Comparison of ENCODE assay signal across 11 mouse cellular contexts in genomic region chr16:24218162-24218849, GRCm38 (mm10).
DNase-seq lines count a peak whose midpoint lies in the region; ATAC-seq and TF ChIP-seq lines count a peak whose summit lies in the region.
"Had no signal": no experiment of that assay in that cellular context is flagged by ENCODE, and none has a peak within 500 bp of the region (broad histone marks: within the 10 kb centered on the region; RNA-seq: fewer than 3 reads in every experiment).

No protein-coding gene starts in this region.

- 44% methylated on average over 14 of the region's 14 CpGs for WGBS in neural tube, embryonic 11.5 days
- WGBS in embryonic facial prominence, embryonic 11.5 days = 33% methylated on average over 14 of the region's 14 CpGs
- WGBS in hindbrain, embryonic 16.5 days = 33% methylated on average over 14 of the region's 14 CpGs
- WGBS in midbrain, postnatal 0 days = 48% methylated on average over 14 of the region's 14 CpGs

- H3K9ac ChIP-seq in neural tube, embryonic 11.5 days (ENCODE audit: low read length) = no peak overlapping the region
- 0 out of 2 replicates have a peak overlapping the region, but pooled peaks have one; percentile 23 for H3K9ac ChIP-seq in embryonic facial prominence, embryonic 11.5 days (replicated peaks; ENCODE audit: low read length)
- H3K9ac ChIP-seq in hindbrain, embryonic 16.5 days (ENCODE audit: low read depth, low read length) = no peak overlapping the region
- no peak overlapping the region for H3K9ac ChIP-seq in midbrain, postnatal 0 days (replicated peaks; ENCODE audit: low read length, poor library complexity, severe bottlenecking)
- H3K9ac ChIP-seq: heart, embryonic 12.5 days; liver, embryonic 14.5 days had no signal

- DNase-seq in neural tube, embryonic 11.5 days (ENCODE audit: low spot score) = peak; percentile 25
- no peak for DNase-seq in neural tube, embryonic 10.5 days (ENCODE audit: extremely low spot score, low spot score)
- DNase-seq in embryonic facial prominence, embryonic 11.5 days (ENCODE audit: low spot score) = peak; percentile 62
- peak; percentile 60 for DNase-seq in midbrain, postnatal 0 days (ENCODE audit: low spot score)
- no peak for DNase-seq in right cerebral cortex, postnatal 14 days
- DNase-seq in gastrocnemius, adult 18-20 months (ENCODE audit: low spot score) = no peak

- ATAC-seq in neural tube, embryonic 11.5 days (ENCODE audit: insufficient read depth, low FRiP score, low TSS enrichment) = no peak
- peak; percentile 77; the same call in 1 of the 2 replicates for ATAC-seq in embryonic facial prominence, embryonic 11.5 days (replicated peaks; ENCODE audit: insufficient number of reproducible peaks, low FRiP score, low TSS enrichment, low read depth)
- ATAC-seq in hindbrain, embryonic 16.5 days = peak; percentile 78
- ATAC-seq in midbrain, postnatal 0 days (ENCODE audit: low FRiP score) = peak; percentile 56
- no peak for ATAC-seq in cerebellum, adult (ENCODE audit: insufficient number of reproducible peaks, low FRiP score, low TSS enrichment)

- no peaks in the 10 kb centered on the region for H3K36me3 ChIP-seq in neural tube, embryonic 11.5 days (ENCODE audit: control insufficient read depth, insufficient read depth, low read length)
- H3K36me3 ChIP-seq in embryonic facial prominence, embryonic 11.5 days (replicated peaks; ENCODE audit: control insufficient read depth, insufficient read depth, low read depth, low read length) = no peaks in the 10 kb centered on the region
- H3K36me3 ChIP-seq in hindbrain, embryonic 16.5 days (ENCODE audit: control insufficient read depth, insufficient read depth, low read length) = no peaks in the 10 kb centered on the region
- H3K36me3 ChIP-seq in midbrain, postnatal 0 days (ENCODE audit: insufficient read depth, low read length) = no peaks in the 10 kb centered on the region
- H3K36me3 ChIP-seq: heart, embryonic 12.5 days had no signal

- TF ChIP-seq CTCF in midbrain, postnatal 0 days (IDR thresholded peaks at IDR 0.05) = no peak

- H3K27me3 ChIP-seq in neural tube, embryonic 11.5 days (ENCODE audit: control insufficient read depth, insufficient read depth, low read length) = no peaks in the 10 kb centered on the region
- no peaks in the 10 kb centered on the region for H3K27me3 ChIP-seq in embryonic facial prominence, embryonic 11.5 days (ENCODE audit: control insufficient read depth, insufficient read depth, low read length)
- no peaks in the 10 kb centered on the region for H3K27me3 ChIP-seq in hindbrain, embryonic 16.5 days (replicated peaks; ENCODE audit: control insufficient read depth, insufficient read depth, low read length)
- H3K27me3 ChIP-seq in midbrain, postnatal 0 days (ENCODE audit: insufficient read depth, low read length) = no peaks in the 10 kb centered on the region
- H3K27me3 ChIP-seq: heart, embryonic 12.5 days had no signal

- no peak overlapping the region for H3K4me2 ChIP-seq in neural tube, embryonic 11.5 days (ENCODE audit: low read depth)
- no peak overlapping the region for H3K4me2 ChIP-seq in embryonic facial prominence, embryonic 11.5 days (ENCODE audit: low read depth, low read length)
- H3K4me2 ChIP-seq in hindbrain, embryonic 16.5 days (ENCODE audit: low read length) = no peak overlapping the region
- no peak overlapping the region for H3K4me2 ChIP-seq in midbrain, postnatal 0 days (ENCODE audit: low read depth, low read length, poor library complexity, severe bottlenecking)
- H3K4me2 ChIP-seq: heart, embryonic 12.5 days had no signal

- H3K9me3 ChIP-seq in neural tube, embryonic 11.5 days (ENCODE audit: control insufficient read depth, low read length) = no peaks in the 10 kb centered on the region
- H3K9me3 ChIP-seq in embryonic facial prominence, embryonic 11.5 days (replicated peaks; ENCODE audit: control insufficient read depth, low read length) = no peaks in the 10 kb centered on the region
- no peaks in the 10 kb centered on the region for H3K9me3 ChIP-seq in hindbrain, embryonic 16.5 days (ENCODE audit: control insufficient read depth, low read length)
- no peaks in the 10 kb centered on the region for H3K9me3 ChIP-seq in midbrain, postnatal 0 days (ENCODE audit: low read length)
- H3K9me3 ChIP-seq: heart, embryonic 12.5 days had no signal

- no peaks in the 10 kb centered on the region for H3K4me1 ChIP-seq in neural tube, embryonic 11.5 days (ENCODE audit: control insufficient read depth, insufficient read depth, low read length)
- H3K4me1 ChIP-seq in embryonic facial prominence, embryonic 11.5 days (ENCODE audit: control insufficient read depth, insufficient read depth, low read length) = 0 out of 2 replicates have a peak, but pooled peaks cover 3% of the 10 kb centered on the region
- H3K4me1 ChIP-seq in hindbrain, embryonic 16.5 days (ENCODE audit: control insufficient read depth, insufficient read depth, low read depth, low read length) = no peaks in the 10 kb centered on the region
- no peaks in the 10 kb centered on the region for H3K4me1 ChIP-seq in midbrain, postnatal 0 days (ENCODE audit: insufficient read depth, low read length)
- H3K4me1 ChIP-seq: heart, embryonic 12.5 days had no signal

- H3K27ac ChIP-seq in neural tube, embryonic 11.5 days (ENCODE audit: low read depth, low read length) = no peak overlapping the region
- no peak overlapping the region for H3K27ac ChIP-seq in embryonic facial prominence, embryonic 11.5 days (replicated peaks; ENCODE audit: low read depth, low read length)
- no peak overlapping the region for H3K27ac ChIP-seq in hindbrain, embryonic 16.5 days (ENCODE audit: low read depth, low read length)
- no peak overlapping the region for H3K27ac ChIP-seq in midbrain, postnatal 0 days (ENCODE audit: low read depth, low read length)
- H3K27ac ChIP-seq: kidney, postnatal 0 days; liver, embryonic 14.5 days had no signal

- H3K4me3 ChIP-seq in neural tube, embryonic 11.5 days (ENCODE audit: low read depth, low read length) = no peak overlapping the region
- no peak overlapping the region for H3K4me3 ChIP-seq in embryonic facial prominence, embryonic 11.5 days (ENCODE audit: low read depth, low read length)
- H3K4me3 ChIP-seq in hindbrain, embryonic 16.5 days (ENCODE audit: low read length) = no peak overlapping the region
- no peak overlapping the region for H3K4me3 ChIP-seq in midbrain, postnatal 0 days (ENCODE audit: low read depth, low read length)
- H3K4me3 ChIP-seq: heart, embryonic 12.5 days had no signal

Comparison
In these comparisons a context has a peak if more than half of its experiments do, and no peak if none do; other contexts are left out.
1. DNase-seq: peak in neural tube, embryonic 11.5 days (single experiment), embryonic facial prominence, embryonic 11.5 days (single experiment) and midbrain, postnatal 0 days (single experiment); none in neural tube, embryonic 10.5 days (single experiment), right cerebral cortex, postnatal 14 days (single experiment) and gastrocnemius, adult 18-20 months (single experiment).
2. ATAC-seq: peak in embryonic facial prominence, embryonic 11.5 days (single experiment), hindbrain, embryonic 16.5 days (single experiment) and midbrain, postnatal 0 days (single experiment); none in neural tube, embryonic 11.5 days (single experiment) and cerebellum, adult (single experiment).